18 mouse cellular contexts compared by ENCODE assay signal in the genomic region with DNA sequence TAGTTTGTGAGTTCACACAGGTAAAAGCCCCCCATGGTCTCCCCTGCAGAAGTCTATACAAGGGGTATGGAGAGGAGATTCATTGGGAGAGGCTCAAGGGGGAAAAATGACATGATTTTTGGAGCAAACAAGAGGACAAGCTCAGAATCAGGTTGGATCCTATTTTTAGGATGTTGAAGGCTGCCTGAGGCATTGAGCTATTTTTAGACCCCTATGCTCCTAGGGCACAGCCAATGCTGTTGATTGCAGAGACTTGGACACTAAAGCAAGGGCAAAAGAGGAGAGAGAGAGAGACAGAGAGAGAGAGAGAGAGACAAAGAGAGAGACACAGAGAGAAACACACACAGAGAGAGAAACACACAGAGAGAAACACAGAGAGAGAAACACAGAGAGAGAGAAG.
DNase-seq lines count a peak whose midpoint lies in the region; ATAC-seq lines count a peak whose summit lies in the region.
"Had no signal": no experiment of that assay in that cellular context is flagged by ENCODE, and none has a peak within 500 bp of the region (broad histone marks: within the 10 kb centered on the region; RNA-seq: fewer than 3 reads in every experiment).

No protein-coding gene starts in this region.

- intact Hi-C loops in heart, postnatal 10 days (cut with DNase I), result no loop called here

- H3K27ac ChIP-seq in heart, embryonic 10.5 days, result peak overlapping the region; percentile 89
- no peak overlapping the region for H3K27ac ChIP-seq in midbrain, embryonic 15.5 days
- H3K27ac ChIP-seq: embryonic facial prominence, embryonic 15.5 days; midbrain, embryonic 10.5 days had no signal

- DNase-seq in gastrocnemius, adult 8-10 months (ENCODE audit: low spot score in 2 of 2), result peak; percentile 3 to 6
- DNase-seq in gastrocnemius, postnatal 4 days (ENCODE audit: low spot score in 2 of 2), result no peak
- peak; percentile 43 for DNase-seq in brain, adult 2 months (ENCODE audit: low read depth, low spot score)
- no peak for DNase-seq in heart, embryonic 10.5 days (ENCODE audit: low spot score)
- peak; percentile 44 to 55 for DNase-seq in heart, postnatal 10 days
- no peak for DNase-seq in frontal cortex, postnatal 10 days (ENCODE audit: low spot score in 2 of 2)
- DNase-seq: adrenal gland, postnatal 14 days; embryo, embryonic 11 days; kidney, adult 18-20 months; kidney, postnatal 36 days; liver; lung, adult 18-20 months; lung, postnatal 4 days; right cerebral cortex, postnatal 25 days; thymus, postnatal 25 days had no signal

- no peak overlapping the region for H3K9ac ChIP-seq in midbrain, embryonic 15.5 days
- H3K9ac ChIP-seq: embryonic facial prominence, embryonic 15.5 days had no signal

- no peaks in the 10 kb centered on the region for H3K9me3 ChIP-seq in heart, embryonic 10.5 days
- no peaks in the 10 kb centered on the region for H3K9me3 ChIP-seq in midbrain, embryonic 15.5 days
- H3K9me3 ChIP-seq: embryonic facial prominence, embryonic 15.5 days; midbrain, embryonic 10.5 days had no signal

- H3K4me3 ChIP-seq in heart, embryonic 10.5 days, result no peak overlapping the region
- no peak overlapping the region for H3K4me3 ChIP-seq in midbrain, embryonic 15.5 days
- H3K4me3 ChIP-seq: embryonic facial prominence, embryonic 15.5 days; midbrain, embryonic 10.5 days had no signal

- ATAC-seq in midbrain, embryonic 15.5 days (replicated peaks), result no peak

- no peaks in the 10 kb centered on the region for H3K36me3 ChIP-seq in heart, embryonic 10.5 days
- no peaks in the 10 kb centered on the region for H3K36me3 ChIP-seq in midbrain, embryonic 15.5 days (replicated peaks)
- H3K36me3 ChIP-seq: embryonic facial prominence, embryonic 15.5 days; midbrain, embryonic 10.5 days had no signal

- H3K4me2 ChIP-seq in midbrain, embryonic 15.5 days, result no peak overlapping the region
- H3K4me2 ChIP-seq: embryonic facial prominence, embryonic 15.5 days had no signal

- H3K27me3 ChIP-seq in heart, embryonic 10.5 days (ENCODE audit: insufficient read depth, poor library complexity, severe bottlenecking), result no peaks in the 10 kb centered on the region
- H3K27me3 ChIP-seq in midbrain, embryonic 15.5 days (replicated peaks), result no peaks in the 10 kb centered on the region
- H3K27me3 ChIP-seq: embryonic facial prominence, embryonic 15.5 days had no signal

- H3K4me1 ChIP-seq in heart, embryonic 10.5 days, result peaks cover 14% of the 10 kb centered on the region; the same call in 1 of the 2 replicates
- no peaks in the 10 kb centered on the region for H3K4me1 ChIP-seq in midbrain, embryonic 15.5 days
- H3K4me1 ChIP-seq: embryonic facial prominence, embryonic 15.5 days; midbrain, embryonic 10.5 days had no signal

Comparison
In these comparisons a context has a peak if more than half of its experiments do, and no peak if none do; other contexts are left out.
1. DNase-seq: peak in gastrocnemius, adult 8-10 months (2 of 2), brain, adult 2 months (single experiment) and heart, postnatal 10 days (2 of 2); none in gastrocnemius, postnatal 4 days (0 of 2), heart, embryonic 10.5 days (single experiment) and frontal cortex, postnatal 10 days (0 of 2).